Mouse (Mus musculus) C2C12 (cell line): ENCODE results near the gene Slc43a1.

Experiments used
- CEBPB ChIP-seq: IDR thresholded peaks from one replicate; pipeline ENCODE4 v1.6.1; 2011; ENCODE audit warnings: low read depth, mild to moderate bottlenecking, control low read depth, moderate library complexity
- CTCF ChIP-seq: IDR thresholded peaks from one replicate; pipeline ENCODE4 v1.5.1; 2011; ENCODE audit not compliant: control insufficient read depth, insufficient read depth, insufficient read length
- MAX ChIP-seq: IDR thresholded peaks from one replicate; pipeline ENCODE4 v1.6.1; 2011; ENCODE audit warnings: mild to moderate bottlenecking, control low read depth
- MYOD1 ChIP-seq: IDR thresholded peaks from one replicate; pipeline ENCODE4 v1.6.1; 2011; ENCODE audit warnings: low read depth; ENCODE audit not compliant: control insufficient read depth, insufficient read length
- MYOG ChIP-seq: IDR thresholded peaks from one replicate; pipeline ENCODE4 v1.6.1; 2011; ENCODE audit not compliant: control insufficient read depth, insufficient read length; ENCODE audit errors: extremely low read depth
- USF1 ChIP-seq: IDR thresholded peaks from one replicate; pipeline ENCODE4 v1.6.1; 2011; ENCODE audit warnings: low read depth, mild to moderate bottlenecking, control low read depth, moderate library complexity

DNA sequence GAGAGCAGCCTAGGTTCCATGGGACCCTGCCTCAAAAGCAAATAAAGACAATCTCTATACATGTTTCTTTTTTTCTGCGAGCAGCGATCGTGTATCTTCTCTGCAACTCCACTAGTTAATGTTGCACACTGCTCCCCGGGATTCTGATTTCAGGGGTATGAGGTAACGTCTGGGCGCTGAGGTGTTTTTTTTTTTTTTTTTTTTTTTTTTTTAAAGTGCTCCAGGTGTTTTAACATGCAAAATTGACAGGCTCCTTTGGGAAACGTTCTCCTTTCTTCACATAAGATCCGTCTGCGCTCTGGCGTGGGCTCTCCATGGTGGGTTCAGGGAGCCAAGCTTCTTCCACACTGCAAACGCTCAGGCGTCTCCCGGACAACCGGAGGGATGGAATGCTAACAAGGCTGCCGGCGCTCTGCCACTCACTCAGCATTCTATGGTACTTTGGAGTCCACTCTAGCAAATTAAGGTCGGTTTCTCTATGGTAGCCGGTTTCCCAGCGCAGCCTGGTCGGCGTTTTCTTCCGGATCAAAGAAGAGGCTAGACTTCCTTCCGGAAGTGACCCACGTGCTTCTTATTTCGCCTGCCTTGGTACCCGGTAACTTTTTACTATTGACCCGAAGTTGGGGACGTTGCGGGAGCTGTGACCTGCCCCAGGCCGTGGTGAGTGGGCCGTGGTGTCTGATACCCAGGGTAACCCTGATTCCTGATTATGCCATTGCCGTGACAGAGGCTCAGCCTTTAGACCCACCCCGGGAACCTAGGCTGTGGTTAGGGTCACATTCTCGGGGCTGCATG lies 12.0 kb upstream of the Slc43a1 start, which contains the start of gene Timm10:
- TF ChIP-seq CTCF = no peak
- peak; percentile 99 for TF ChIP-seq MAX
- TF ChIP-seq CEBPB = no peak
- no peak for TF ChIP-seq MYOD1
- TF ChIP-seq MYOG = no peak
- TF ChIP-seq USF1 = peak; percentile 72
